In the genomic region with DNA sequence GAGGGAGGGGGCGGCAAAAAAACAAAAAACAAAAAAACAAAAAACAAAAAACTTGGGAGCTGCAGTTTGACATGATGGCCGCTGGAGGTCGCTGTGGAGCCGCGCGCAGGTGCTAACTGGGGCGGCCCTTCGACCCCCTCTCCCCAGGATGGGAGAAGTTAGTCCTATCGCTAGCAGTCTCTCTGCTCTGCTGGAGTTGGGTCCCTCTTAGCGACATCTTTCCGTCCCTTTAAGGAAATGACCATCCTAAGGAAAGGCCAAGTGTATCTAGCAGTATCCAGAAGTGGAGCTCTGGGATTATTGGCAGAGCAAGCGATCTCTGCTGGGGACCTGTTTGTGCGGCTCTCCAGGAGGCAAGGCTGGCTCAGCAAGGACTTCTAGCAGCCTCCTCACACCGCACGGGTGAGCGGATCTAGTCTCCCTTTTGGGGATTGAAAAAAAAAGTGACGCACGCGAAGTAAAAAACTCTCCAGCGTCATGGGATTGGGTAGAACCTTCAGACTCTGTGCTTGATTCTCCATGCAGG, we compare ENCODE assay signal across 8 mouse cellular contexts. TPM values are rescaled to one million over a fixed set of nuclear protein-coding genes. Genes with fewer than 3 reads are reported as not detected.
A peak's percentile ranks its signal among the peaks of the same experiment; 100 is the strongest.
DNase-seq lines count a peak whose midpoint lies in the region; ATAC-seq and TF ChIP-seq lines count a peak whose summit lies in the region.

No protein-coding gene starts in this region.

- no peaks in the 10 kb centered on the region; the same call in 1 of the 2 replicates for H3K4me1 ChIP-seq in cerebellum, adult 2 months (ENCODE audit: control insufficient read depth, insufficient read depth, low read length)
- H3K4me1 ChIP-seq in erythroblast, embryonic 14.5 days (ENCODE audit: control insufficient read depth): peaks cover 18% of the 10 kb centered on the region
- peaks cover 13% of the 10 kb centered on the region; the same call in 1 of the 2 replicates for H3K4me1 ChIP-seq in hindbrain, embryonic 12.5 days

- no peaks in the 10 kb centered on the region for H3K9me3 ChIP-seq in erythroblast, embryonic 14.5 days (ENCODE audit: control insufficient read depth, low read length)
- no peaks in the 10 kb centered on the region for H3K9me3 ChIP-seq in hindbrain, embryonic 12.5 days (replicated peaks)

- H3K27ac ChIP-seq in cerebellum, adult 2 months (ENCODE audit: insufficient read depth, low read length): no peak overlapping the region
- no peak overlapping the region for H3K27ac ChIP-seq in hindbrain, embryonic 12.5 days

- TF ChIP-seq POLR2A in cerebellum, adult 2 months (IDR thresholded peaks at IDR 0.05; ENCODE audit: borderline replicate concordance, insufficient read depth, low read length): no peak

- no peaks in the 10 kb centered on the region for H3K27me3 ChIP-seq in cerebellum, adult 2 months (ENCODE audit: control insufficient read depth, insufficient read depth, low read length)
- peaks cover 3% of the 10 kb centered on the region for H3K27me3 ChIP-seq in erythroblast, embryonic 14.5 days (ENCODE audit: control insufficient read depth)
- H3K27me3 ChIP-seq in hindbrain, embryonic 12.5 days: peaks cover 60% of the 10 kb centered on the region

- WGBS in cerebellum, adult 2 months: 12% methylated on average over 20 of the region's 20 CpGs
- WGBS in hindbrain, embryonic 12.5 days: 2% methylated on average over 20 of the region's 20 CpGs

- DNase-seq in cerebellum, adult 2 months: peak in 1 of 2 experiments; percentile 21
- DNase-seq in cerebellum, adult 9-10 months: no peak
- DNase-seq in MEL-GATA-1-ER (ENCODE audit: extremely low read depth, low read depth) (peak; percentile 48), liver (peak; percentile 46), adipocyte (ENCODE audit: low spot score) (no peak)
- peak; percentile 61 to 63 for DNase-seq in natural killer cell, adult 2 months (ENCODE audit: low spot score in 2 of 2)

- ATAC-seq in hindbrain, embryonic 12.5 days (ENCODE audit: low FRiP score): peak; percentile 74

- H3K9ac ChIP-seq in hindbrain, embryonic 12.5 days: no peak overlapping the region

- peak overlapping the region; percentile 48 for H3K4me2 ChIP-seq in hindbrain, embryonic 12.5 days (replicated peaks)

- no peak overlapping the region for H3K4me3 ChIP-seq in cerebellum, adult 2 months (replicated peaks; ENCODE audit: insufficient read depth, low read depth, low read length)
- H3K4me3 ChIP-seq in erythroblast, embryonic 14.5 days (replicated peaks): peak overlapping the region; percentile 60
- peak overlapping the region; percentile 25 for H3K4me3 ChIP-seq in hindbrain, embryonic 12.5 days

- peaks cover 5% of the 10 kb centered on the region for H3K36me3 ChIP-seq in erythroblast, embryonic 14.5 days (ENCODE audit: control insufficient read depth)
- no peaks in the 10 kb centered on the region for H3K36me3 ChIP-seq in hindbrain, embryonic 12.5 days

- peak; percentile 65 for TF ChIP-seq CTCF in cerebellum, adult 2 months (IDR thresholded peaks at IDR 0.05; ENCODE audit: borderline replicate concordance, insufficient read depth, low read depth, low read length)

RNA-seq across cellular contexts. Expression of gene Cd247, which starts 7.8 kb away (rescaled TPM):
- polyA plus RNA-seq in cerebellum, adult 2 months (2012; rRNA removed): 0.24 and 0.29 TPM in 2 replicates
- polyA plus RNA-seq in erythroblast, embryonic 14.5 days (2012): 0.03 and 0.05 TPM in 2 replicates
- 1.3 and 1.5 TPM in 2 replicates for polyA plus RNA-seq in hindbrain, embryonic 12.5 days (2016; fragmentation: Nextera tagmentation; extraction: Ambion mirVana)

RNA-seq across cellular contexts. Expression of gene Creg1, which starts 17.1 kb away (rescaled TPM):
- polyA plus RNA-seq in cerebellum, adult 2 months (2012; rRNA removed): 51.0 and 57.3 TPM in 2 replicates
- polyA plus RNA-seq in erythroblast, embryonic 14.5 days (2012): 49.2 and 54.6 TPM in 2 replicates
- polyA plus RNA-seq in hindbrain, embryonic 12.5 days (2016; fragmentation: Nextera tagmentation; extraction: Ambion mirVana): 35.8 and 38.9 TPM in 2 replicates

Comparison
In these comparisons a context has a peak if more than half of its experiments do, and no peak if none do; other contexts are left out.
1. DNase-seq: peak in MEL-GATA-1-ER (single experiment), liver (single experiment) and natural killer cell, adult 2 months (2 of 2); none in cerebellum, adult 9-10 months (single experiment) and adipocyte (single experiment).